Mouse (Mus musculus): ENCODE measurements around the gene Polr3h.

The Polr3h gene

DNA sequence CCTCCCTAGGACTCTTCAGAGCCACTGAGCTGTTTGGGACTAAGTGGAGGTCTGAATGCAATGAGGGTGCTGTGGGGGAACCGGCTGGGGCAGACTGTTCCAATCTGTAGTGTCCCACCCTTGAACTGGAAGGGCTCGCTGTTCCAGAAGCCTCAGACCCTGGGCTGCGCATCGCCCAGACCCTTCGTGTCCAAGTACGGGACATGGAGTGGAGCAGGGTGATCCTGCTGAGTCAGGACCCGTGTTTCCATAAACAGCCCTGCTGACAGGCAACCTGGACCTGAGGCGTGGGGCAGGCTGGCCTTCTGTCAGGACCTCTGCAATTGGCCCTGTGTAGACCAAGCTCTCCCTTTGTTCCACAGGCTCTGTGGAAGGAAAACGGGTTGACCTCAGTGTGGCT, 79.3 kb downstream of the Polr3h start:
- no peak for DNase-seq (ENCODE audit: low spot score in 2 of 2)

DNA sequence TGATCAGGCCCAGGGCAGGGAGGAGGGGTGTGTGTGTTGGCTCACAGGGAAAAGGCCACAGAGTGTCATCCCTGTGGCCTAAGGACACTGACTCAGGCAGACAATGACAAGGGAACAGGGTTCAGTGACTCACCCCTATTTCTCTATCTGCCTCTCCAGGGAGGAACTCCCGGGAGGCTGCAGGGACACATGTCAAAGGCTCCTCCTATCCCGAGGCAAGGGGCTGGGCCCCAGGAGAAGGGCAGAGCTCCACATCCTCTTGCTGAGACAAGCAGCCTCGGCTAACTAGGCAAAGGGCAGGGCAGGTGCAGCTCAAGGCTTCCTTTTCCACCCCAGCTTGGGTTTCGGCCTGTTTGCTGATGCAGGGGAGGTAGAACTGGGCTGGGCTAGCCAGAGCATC, 80.3 kb downstream of the Polr3h start:
- peak; percentile 44 to 67 for DNase-seq (ENCODE audit: low spot score in 2 of 2)

DNA sequence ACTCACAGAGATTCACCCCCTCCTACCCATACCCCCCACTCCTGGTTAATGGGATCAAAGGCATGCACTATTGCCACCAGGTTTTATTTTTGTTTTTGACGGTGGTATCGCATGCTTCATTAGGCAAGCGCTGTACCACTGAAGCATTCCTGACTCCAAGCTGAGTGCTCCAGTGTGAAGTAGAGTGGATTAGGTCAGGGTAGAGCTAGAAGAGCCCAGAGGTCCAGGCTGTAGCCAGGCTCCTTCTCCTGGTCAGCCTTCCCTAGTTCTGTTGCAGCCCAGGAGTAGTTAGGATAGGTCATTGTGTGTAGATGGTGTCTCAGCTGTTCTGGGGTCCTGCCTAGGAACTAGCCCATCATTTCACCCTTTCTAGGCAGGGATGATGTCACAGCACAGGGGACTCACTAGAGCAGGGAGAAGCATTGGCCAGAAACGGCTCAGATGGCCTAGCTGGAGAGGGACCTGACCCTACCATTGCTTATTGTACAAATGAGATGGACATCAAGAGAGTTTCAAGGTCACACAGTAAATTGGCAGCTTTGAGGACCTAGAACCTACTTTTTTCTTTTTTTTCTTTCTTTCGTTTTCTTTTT, 80.9 kb downstream of the Polr3h start:
- DNase-seq (ENCODE audit: low spot score in 2 of 2) = no peak

DNA sequence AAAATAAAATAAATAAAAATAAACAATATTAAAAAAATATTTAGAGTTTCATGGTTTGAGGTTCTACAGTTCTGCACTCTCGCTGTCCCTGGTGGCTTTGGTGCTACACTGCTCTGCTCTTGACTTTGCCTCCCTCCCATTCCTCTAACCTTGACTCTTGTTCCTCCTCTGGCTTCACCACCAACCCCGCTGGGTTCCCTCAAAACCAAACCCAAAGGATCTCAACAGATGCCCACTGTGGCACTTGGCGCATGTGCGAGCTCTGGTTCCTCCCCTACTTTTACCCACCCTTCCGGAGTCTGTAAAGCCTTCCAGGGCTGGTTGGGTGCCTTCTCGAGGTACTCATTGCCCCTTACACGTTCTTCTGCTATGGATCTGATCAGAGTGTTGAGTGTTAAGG, 83.8 kb downstream of the Polr3h start:
- DNase-seq (ENCODE audit: low spot score in 2 of 2) = no peak

DNA sequence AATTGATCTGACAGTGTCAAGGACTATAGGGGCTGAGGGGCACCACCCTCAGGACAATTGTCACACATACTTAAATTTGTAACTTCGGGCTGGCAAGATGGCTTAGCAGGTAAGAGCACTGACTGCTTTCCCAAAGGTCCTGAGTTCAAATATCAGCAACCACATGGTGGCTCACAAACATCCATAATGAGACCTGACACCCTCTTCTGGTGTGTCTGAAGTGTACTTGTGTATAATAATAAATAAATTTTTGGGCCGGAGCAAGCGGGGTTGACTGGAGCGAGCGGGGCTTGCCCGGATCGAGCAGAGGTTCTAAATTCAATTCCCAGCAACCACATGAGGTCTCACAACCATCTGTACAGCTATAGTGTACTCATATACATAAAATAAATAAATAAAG, 85.7 kb downstream of the Polr3h start:
- no peak for DNase-seq (ENCODE audit: low spot score in 2 of 2)

DNA sequence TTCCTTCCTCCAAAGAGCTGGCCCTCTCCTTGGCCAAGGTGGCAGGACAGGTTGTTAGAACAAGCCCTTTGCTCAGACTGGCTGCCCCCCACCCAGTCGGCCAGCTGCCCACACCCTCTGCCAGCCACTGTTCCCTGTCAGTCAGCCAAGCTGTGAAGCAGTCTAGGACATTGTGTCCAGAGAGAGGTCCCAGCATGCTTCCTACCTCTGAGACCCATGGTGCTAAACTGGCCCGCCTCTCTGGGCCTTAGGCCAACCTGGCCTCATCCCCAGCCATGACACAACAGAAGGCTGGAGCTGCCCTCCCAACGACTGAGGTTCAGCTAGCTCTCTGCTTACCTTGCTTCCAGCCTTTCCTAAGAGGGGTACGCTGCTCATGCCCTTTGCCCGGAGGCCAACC, 86.4 kb downstream of the Polr3h start:
- DNase-seq (ENCODE audit: low spot score in 2 of 2) = peak in 1 of 2 experiments; percentile 63

DNA sequence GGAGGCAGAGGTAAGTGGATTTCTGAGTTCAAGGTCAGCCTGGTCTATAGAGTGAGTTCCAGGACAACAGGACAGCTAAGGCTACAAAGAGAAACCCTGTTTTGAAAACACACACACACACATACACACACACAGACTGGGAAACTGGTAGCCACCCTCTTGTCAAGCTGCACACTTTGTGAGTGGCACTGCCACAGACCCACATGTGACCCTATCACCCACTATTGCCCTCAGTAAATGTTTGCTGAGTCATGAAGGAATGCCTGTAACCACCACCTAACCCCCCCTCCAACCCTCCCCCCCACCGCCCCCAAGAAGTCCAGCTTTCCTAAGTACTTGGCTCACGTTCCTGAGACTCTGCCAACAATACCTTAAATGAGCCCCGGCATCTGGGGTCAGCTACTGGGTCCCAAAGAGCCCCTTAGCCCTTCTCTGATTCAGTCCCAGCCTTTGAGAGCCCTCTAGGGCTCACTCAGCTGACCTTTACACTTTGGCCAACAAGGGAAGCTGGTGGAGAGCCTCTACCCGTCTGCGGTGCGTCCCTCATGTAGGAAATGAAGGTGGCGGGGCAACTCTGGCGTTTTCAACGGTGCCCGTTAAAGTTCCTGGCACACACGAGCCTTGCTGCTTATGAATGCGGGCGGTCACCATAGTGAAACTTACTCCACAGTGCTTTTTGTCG, 87.3 kb downstream of the Polr3h start:
- no peak for DNase-seq (ENCODE audit: low spot score in 2 of 2)
